Mouse (Mus musculus) kidney, adult 8-10 months (tissue): Measurements from ENCODE around the gene D430019H16Rik.
A peak's percentile ranks its signal among the peaks of the same experiment; 100 is the strongest.

Experiments
- DNase-seq, 2 experiments: peaks; one replicate each; pipeline ENCODE4 v3.0.0; 2022

D430019H16Rik gene

GRCm38 (mm10) chr12:105453670-105454257 lies at the start of gene D430019H16Rik:
TSS of gene D430019H16Rik (plus strand) at chr12:105453856.
- DNase-seq = peak; percentile 25 to 28

GRCm38 (mm10) chr12:105406008-105406407 lies 47.6 kb upstream of the D430019H16Rik start:
- no peak for DNase-seq

GRCm38 (mm10) chr12:105413909-105414308 lies 39.7 kb upstream of the D430019H16Rik start:
- DNase-seq = no peak

- no peak for DNase-seq
Observed at GRCm38 (mm10) chr12:105420476-105420875, 33.2 kb upstream of the D430019H16Rik start.

GRCm38 (mm10) chr12:105426541-105426940 lies 27.1 kb upstream of the D430019H16Rik start:
- no peak for DNase-seq

- peak; percentile 75 to 81 for DNase-seq
Observed at GRCm38 (mm10) chr12:105427039-105427757, 26.5 kb upstream of the D430019H16Rik start.

GRCm38 (mm10) chr12:105431872-105432271 lies 21.8 kb upstream of the D430019H16Rik start:
- DNase-seq = no peak

- DNase-seq = no peak
Observed at GRCm38 (mm10) chr12:105432807-105433206, 20.8 kb upstream of the D430019H16Rik start.

GRCm38 (mm10) chr12:105438259-105438658 lies 15.4 kb upstream of the D430019H16Rik start:
- no peak for DNase-seq

GRCm38 (mm10) chr12:105439976-105440375 lies 13.7 kb upstream of the D430019H16Rik start:
- DNase-seq = no peak

- no peak for DNase-seq
Observed at GRCm38 (mm10) chr12:105443569-105443968, 10.1 kb upstream of the D430019H16Rik start.

- DNase-seq = no peak
Observed at GRCm38 (mm10) chr12:105445767-105446166, 7.9 kb upstream of the D430019H16Rik start.

- DNase-seq = no peak
Observed at GRCm38 (mm10) chr12:105449239-105449638, 4.4 kb upstream of the D430019H16Rik start.

GRCm38 (mm10) chr12:105454258-105455062 lies 804 bp downstream of the D430019H16Rik start:
- no peak for DNase-seq

GRCm38 (mm10) chr12:105455063-105455559 lies 1.5 kb downstream of the D430019H16Rik start:
- no peak for DNase-seq

GRCm38 (mm10) chr12:105458791-105459190 lies 5.1 kb downstream of the D430019H16Rik start:
- no peak for DNase-seq

- DNase-seq = peak in 1 of 2 experiments; percentile 47
Observed at GRCm38 (mm10) chr12:105461066-105461465, 7.4 kb downstream of the D430019H16Rik start.

GRCm38 (mm10) chr12:105469026-105469425 lies 15.4 kb downstream of the D430019H16Rik start:
- DNase-seq = no peak

- DNase-seq = peak in 1 of 2 experiments; percentile 64
Observed at GRCm38 (mm10) chr12:105475230-105475911, 21.7 kb downstream of the D430019H16Rik start.

- DNase-seq = peak in 1 of 2 experiments; percentile 71
Observed at GRCm38 (mm10) chr12:105476453-105476852, 22.8 kb downstream of the D430019H16Rik start.

- no peak for DNase-seq
Observed at GRCm38 (mm10) chr12:105476993-105477392, 23.3 kb downstream of the D430019H16Rik start.

GRCm38 (mm10) chr12:105483503-105483902 lies 29.8 kb downstream of the D430019H16Rik start:
- no peak for DNase-seq

- DNase-seq = no peak
Observed at GRCm38 (mm10) chr12:105490227-105490626, 36.6 kb downstream of the D430019H16Rik start.
